Mouse (Mus musculus) mouse embryonic stem cell (cell line): ENCODE results near the gene Itga10.
"Not testable (repeated sequence)": the region's sequence is repeated elsewhere in the genome, so short reads cannot be mapped to it uniquely, and the experiment has no call there.

Experiments
- in situ Hi-C, 2 experiments: fragments of 300-500 bp; cut with MboI; formaldehyde crosslinking; loops; 1 replicate in 1 of 2; 3 replicates in 1 of 2; pipeline ENCODE4 v1.14.3; 2019 to 2020; ENCODE audit warnings: low sequenced_read_pairs in 2 of 2, low pct_unique_long_range_greater_than_20kb in 1 of 2, mixed read lengths in 1 of 2; ENCODE audit not compliant: unreplicated experiment in 1 of 2

Itga10 gene

DNA sequence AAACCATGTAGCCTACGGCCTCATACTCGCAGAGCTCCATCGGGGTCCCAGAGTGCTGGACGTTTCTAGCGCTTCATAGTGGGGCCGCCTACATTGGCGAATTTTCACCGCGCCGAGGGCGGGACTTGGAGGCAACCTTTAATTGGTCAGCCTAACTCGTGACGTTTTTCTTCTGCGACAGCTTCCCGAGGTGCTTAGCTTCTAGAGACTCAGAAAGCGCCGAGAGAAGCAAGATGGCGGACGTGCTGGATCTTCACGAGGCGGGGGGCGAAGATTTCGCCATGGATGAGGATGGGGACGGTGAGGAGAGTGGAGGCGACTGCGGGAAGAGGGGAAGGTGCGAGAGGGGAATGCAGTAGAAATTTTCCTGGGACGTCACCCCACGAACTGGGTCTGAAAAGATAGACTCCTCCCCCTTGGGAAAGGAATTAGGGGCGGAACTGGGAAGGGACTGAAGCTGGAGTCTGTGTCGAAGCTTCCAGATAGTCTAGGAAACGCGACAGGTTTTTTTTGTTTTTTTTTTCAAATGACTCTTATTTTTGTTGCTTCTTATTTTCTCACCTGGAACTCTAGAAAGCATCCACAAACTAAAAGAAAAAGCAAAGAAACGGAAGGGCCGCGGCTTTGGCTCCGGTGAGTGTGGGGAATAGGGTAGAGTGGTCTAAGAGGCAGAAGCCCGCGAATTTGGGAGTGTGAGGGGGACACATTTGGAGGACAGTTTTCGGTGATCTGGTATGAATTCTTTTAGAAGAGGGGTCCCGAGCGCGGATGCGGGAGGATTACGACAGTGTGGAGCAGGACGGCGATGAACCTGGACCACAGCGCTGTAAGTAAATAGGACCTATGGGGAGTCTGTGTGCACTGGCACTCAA, 15.4 kb upstream of the Itga10 start, which contains the start of gene Rbm8a:
Gene Rbm8a (plus strand): TSS at position 205 of the 872 bp plus-strand sequence.
- in situ Hi-C loops, result loop anchor here in 1 of 2 experiments (10.0 kb wide), 1 partner anchor 85 kb away; no protein-coding TSS in a partner anchor

DNA sequence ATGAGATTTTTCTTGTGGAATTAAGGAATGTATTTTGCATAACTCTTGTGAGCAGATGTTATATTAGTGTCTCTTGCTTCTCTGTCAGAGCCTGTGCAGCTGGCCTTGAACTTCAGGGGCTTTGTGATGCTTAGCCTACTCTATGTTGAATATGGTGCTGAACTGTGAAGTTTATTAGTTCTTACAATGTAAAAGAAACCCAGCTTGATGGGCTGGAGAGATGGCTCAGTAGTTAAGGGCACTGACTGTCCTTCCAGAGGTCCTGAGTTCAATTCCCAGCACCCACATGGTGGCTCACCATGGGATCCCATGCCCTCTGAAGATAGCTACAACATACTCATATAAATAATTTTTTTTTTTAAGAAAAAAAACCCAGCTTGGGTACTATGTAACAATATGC, 13.3 kb upstream of the Itga10 start:
- in situ Hi-C loops, result loop anchor here in 1 of 2 experiments (10.0 kb wide), 1 partner anchor 87 kb away; no protein-coding TSS in a partner anchor

DNA sequence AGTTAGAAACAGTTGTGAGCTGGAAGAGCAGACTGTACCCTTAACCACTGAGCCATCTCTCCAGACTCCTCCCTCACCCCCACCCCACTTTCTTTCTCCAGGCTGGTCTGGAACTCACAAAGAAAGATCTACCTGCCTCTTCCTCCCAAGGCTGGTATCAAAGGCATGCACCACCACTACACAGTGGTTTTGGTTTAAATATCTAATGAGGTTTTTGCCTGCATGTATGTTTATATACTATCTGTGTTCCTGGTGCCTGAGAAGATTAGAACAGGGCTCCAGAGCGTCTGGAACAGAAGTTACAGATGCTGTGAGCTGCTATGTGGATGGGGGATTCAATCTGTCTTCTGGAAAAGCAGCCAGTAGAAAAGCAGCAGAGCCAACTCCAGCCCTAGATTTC, 11.4 kb upstream of the Itga10 start:
- in situ Hi-C loops, result loop anchor here in 1 of 2 experiments (10.0 kb wide), 1 partner anchor 89 kb away; no protein-coding TSS in a partner anchor

DNA sequence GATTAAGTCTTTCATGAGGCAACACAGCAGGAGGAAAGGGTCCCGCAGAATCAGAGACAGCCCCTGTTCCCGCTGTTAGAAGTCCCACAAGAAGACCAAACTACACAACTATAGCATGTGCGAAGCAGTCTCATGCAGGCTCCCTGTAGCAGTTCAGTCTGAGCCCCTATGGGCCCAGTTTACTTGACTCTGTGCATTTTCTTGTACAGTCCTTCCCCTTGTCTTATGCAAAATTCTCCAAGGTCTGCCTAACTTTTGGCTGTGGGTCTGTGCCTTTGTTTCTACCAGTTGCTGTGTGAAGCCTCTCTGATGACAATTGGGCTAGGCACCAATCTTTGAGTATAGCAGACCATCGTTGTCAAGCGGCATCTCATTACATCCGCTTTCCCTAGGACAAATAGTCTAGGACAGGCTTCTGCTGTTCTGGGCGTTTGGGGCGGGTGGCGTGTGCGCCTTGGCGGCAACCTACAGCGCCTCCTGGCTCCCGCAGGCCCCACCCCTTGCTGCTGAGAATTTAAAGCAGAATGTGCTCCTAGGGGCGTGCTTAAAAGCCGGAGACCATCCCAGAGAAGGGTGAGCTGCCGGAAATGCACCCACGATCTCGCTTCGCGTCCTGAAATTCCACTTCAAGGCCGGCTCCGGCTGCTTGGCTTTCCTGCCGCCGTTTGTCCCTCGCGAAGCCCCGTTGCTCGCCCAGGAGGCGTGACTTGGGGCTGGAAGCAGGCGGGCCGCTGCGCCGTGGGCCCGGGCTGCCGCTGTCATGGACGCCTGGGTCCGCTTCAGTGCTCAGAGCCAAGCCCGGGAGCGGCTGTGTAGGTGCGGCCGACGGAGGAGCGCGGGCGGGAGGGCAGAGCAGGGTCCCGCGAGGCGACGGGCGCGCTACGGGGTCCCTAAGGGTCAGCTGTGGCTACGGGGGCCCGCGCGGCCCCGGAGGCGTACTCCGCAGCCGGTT, 10.2 kb upstream of the Itga10 start, which contains the start of the genes Pex11b and Gm42957:
Gene Pex11b (plus strand): TSS at position 449 of the 952 bp plus-strand sequence.
Gene Gm42957 (plus strand): TSS at position 547 of the 952 bp plus-strand sequence.
- in situ Hi-C loops, result loop anchor here in 1 of 2 experiments (10.0 kb wide), 1 partner anchor 90 kb away; no protein-coding TSS in a partner anchor

DNA sequence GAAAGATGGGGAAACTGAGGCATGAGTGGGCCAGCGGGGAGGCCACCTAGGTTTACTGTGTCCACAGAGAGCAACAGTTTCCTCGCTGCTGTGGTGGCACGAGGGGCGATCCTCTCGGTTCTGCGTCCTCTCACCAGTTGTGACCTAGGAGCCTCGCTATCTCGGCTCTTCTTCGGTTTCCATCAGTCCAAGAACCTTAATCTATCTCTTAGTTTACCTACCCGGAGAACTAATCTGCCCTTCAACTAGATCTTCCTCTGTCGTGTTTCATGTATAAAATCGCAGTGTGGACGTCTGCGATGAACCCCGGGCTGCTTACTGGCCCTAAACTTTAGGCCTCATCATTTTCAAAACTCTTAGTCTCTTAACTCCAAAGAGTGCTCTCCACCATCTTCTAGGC, 9.5 kb upstream of the Itga10 start:
- in situ Hi-C loops, result loop anchor here in 1 of 2 experiments (10.0 kb wide), 1 partner anchor 91 kb away; no protein-coding TSS in a partner anchor

DNA sequence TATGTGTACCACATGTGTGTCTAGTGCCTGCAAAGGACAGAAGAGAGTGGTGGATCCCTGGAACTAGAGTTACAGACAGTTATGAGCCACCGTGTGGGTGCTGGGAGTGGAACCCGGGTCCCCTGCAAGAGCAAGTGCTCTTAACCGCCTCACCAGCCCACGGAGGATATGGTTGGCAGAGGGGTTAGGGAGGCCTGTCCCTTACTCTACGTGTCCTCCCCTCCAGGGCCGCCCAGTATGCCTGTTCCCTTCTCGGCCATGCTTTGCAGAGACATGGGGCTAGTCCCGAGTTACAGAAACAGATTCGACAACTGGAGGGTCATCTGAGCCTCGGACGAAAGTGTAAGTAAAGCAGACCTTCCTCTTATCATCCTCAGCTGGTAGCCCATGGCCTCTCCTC, 8.9 kb upstream of the Itga10 start:
- in situ Hi-C loops, result loop anchor here in 1 of 2 experiments (10.0 kb wide), 1 partner anchor 92 kb away; no protein-coding TSS in a partner anchor

DNA sequence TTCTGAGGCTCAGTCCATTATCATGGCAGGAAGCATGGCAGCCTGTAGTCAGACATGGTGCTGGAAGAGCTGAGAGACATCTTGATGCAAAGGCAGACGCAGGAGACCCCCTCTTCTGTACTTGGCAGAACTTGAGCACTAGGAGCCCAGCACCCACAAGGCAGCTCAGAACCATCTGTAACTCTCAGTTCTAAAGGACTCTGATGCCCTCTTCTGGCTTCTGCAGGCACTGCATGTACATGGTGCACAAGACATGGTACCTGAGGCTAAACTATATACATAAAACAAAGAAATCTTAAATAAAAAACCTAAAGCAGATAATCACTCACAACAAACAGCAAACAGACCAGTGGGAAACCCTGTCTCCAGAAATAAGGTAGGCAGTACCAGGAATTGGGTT, 6.2 kb upstream of the Itga10 start:
- in situ Hi-C loops, result loop anchor here in 1 of 2 experiments (10.0 kb wide), 1 partner anchor 94 kb away; no protein-coding TSS in a partner anchor

DNA sequence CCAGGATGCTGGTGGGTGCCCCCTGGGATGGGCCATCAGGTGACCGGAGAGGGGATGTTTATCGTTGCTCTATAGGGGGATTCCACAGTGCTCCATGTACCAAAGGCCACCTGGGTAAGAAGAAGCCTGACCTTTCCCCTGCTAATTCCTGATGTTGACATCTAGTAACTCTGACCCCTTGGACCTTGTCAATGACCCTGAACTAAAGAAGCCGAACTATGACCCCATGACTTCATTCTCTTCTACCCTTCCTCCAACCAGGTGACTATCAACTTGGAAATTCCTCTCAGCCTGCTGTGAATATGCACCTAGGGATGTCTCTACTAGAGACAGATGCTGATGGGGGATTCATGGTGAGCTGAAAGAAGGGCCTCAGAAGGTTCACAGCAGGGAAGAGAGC, 2.0 kb downstream of the Itga10 start:
- in situ Hi-C loops, result loop anchor here in 1 of 2 experiments (10.0 kb wide), 1 partner anchor 63 kb away; no protein-coding TSS in a partner anchor

DNA sequence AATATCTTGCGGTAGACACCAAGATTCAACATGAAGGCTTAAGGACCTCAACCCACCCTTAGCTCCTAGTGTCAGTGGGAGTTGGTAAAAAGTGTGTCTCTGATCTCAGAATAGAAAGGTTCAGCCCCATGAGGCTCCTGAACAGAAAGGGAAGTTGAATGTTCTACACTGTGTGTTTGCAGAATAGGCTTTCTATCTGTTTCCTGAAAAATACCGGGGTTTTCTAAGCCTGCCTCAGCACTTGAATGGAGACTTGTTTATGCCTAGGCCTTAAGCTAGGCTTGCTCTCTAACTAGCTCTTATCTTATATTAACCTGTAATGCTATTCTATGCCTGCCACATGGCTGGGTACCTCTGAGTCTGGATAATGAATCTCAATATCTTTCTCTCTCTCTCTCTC, 15.5 kb downstream of the Itga10 start:
- in situ Hi-C loops, result loop anchor here (5.0 kb wide), 1 partner anchor 41 kb away; no protein-coding TSS in a partner anchor

DNA sequence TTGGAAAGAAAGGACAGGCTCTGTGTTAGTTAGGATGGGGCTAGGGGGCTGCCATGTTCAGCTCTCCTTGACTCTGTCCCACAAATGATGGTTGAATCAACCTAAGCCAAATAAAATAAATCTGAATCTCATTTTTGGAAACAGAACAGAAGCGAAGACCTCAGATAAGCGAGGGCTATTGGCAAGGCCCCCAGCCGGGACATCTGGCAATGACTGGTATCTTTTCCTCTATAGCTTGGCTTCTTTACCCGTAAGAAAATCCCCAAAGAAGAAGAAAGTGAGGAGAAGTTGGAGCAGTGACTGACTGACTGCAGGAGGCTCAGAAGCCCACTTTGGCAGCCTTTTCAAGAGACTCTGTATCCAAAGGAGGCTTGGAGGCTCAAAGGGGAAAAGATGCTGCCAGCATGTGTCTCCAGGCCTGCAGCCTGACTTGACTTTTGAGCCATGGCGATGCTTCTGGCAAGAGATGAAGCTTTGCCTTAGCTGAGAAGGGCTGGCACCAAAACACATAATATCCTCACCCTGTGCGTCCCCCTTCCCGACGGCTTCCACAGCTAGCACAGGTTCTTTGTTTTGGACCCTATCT, 17.4 kb downstream of the Itga10 start:
- in situ Hi-C loops, result loop anchor here (5.0 kb wide), 1 partner anchor 39 kb away; no protein-coding TSS in a partner anchor

DNA sequence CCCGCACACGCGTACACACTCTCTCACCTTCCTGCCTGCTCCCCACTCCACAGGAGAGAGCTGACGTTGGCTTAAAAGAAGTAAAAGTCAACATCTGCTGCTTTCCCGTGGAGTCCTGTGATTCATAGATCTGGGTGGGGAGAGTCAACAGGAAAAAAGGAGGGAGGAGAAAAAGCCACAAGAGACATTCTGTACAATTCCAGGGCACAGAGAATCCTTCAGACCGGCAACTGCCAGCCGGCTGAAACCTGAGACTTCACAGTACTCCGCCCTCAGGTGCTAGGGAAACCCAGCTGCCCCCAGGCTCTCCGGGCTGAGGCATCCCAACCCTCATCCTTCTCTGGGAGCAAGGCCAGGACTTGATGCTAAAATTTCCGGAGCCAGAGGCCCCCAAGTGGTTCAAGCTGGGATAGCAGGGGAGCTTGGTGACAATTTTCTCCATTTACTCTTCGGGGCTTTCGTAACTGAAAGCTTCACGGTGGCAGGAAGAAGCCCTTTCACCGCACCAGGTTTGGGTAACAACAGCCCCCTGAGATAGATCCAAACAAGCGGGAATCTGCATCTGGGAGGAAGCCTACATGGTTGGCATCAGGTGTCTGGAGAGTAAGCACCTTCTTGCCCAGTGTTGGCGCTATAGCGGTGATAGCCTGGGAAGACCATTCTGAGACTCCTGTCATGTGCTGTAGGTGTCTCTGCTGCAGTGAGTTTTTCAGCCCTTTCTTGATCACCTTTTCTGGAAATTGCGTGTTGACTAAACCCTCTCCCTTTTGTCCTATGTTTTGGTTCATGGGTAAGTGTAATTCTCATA, 18.3 kb downstream of the Itga10 start:
- in situ Hi-C loops, result loop anchor here (5.0 kb wide), 1 partner anchor 39 kb away; no protein-coding TSS in a partner anchor

DNA sequence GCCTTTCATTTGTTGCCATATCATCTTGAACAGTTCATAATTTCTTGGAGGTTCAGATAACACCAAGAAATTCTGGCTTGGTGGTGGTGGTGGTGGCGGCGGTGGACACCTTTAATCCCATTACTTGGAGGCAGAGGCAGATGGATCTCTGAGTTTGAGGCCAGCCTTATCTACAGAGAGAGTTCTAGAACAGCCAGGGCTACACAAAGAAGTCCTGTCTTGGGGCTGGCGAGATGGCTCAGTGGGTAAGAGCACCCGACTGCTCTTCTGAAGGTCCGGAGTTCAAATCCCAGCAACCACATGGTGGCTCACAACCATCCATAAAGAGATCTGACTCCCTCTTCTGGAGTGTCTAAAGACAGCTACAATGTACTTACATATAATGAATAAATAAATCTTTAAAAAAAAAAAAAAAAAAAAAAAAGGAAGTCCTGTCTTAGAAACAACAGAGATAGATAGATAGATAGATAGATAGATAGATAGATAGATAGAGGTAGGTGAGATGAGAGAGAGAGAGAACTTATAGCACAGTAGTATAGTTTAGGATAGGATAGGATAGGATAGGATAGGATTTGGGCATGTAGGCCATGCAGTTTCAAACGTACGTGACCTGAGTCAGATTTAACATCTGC, 20.5 kb downstream of the Itga10 start:
- in situ Hi-C loops, result not testable (repeated sequence)

DNA sequence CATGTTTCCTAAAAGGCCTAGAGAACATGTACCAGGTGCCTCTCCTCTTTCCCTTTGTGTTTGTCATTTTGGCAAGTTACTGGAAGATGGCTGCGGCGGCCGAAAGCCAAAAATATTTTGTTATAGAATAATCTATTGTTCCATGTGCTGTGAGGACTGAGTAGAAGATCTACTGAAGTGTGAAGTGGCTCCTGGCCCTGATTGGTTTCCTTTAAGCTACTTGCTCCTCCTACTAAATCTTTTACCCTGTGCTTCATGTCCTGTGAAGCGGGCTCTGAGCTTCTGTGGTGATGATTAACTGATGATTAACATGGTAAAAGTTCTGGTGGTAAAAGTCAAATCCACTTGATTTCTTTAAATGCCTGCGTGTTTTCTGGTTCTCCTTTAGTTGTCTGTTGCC, 21.5 kb downstream of the Itga10 start:
- in situ Hi-C loops, result no loop called here

DNA sequence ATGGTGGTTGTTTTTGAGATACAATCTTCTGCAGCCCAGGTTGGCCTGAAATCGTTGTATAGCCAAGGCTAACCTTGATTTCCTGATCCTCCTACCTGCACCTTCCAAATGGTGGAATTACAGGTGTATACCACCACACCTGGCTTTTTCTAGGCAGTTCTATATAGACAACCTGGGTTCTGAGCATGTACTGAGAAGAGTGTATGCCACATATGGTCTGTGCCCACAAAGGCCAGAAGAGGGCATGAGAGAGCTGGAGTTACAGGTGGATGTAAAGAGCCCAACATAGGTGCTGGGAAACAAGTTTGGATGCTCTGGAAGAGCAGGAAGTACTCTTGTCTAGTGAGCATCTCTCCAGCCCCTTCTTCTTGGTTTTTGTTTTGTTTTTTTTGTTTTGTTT, 21.9 kb downstream of the Itga10 start:
- in situ Hi-C loops, result no loop called here

DNA sequence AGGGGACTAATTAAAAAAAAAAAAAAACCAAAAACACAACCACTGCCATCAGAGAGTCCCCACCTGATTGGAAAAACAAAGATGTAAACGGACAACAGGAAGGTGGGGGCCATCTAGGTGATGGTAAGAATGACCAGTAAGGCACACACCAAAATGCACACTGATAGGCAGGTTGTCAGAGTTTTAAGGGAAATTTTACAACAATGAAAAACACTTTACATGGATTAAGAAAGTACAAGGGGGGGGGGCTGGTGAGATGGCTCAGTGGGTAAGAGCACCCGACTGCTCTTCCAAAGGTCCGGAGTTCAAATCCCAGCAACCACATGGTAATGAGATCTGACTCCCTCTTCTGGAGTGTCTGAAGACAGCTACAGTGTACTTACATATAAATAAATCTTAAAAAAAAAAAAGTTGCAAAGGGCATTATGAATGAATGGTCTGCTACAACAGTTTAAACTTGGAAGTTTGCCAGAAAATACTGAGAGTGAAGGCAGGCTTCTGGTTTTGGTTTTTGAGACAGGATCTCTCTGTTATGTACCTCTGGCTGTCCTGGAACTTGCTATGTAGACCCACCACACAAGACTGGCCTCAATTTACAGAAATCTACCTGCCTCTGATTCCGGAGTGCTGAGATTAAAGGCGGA, 23.2 kb downstream of the Itga10 start:
- in situ Hi-C loops, result no loop called here

DNA sequence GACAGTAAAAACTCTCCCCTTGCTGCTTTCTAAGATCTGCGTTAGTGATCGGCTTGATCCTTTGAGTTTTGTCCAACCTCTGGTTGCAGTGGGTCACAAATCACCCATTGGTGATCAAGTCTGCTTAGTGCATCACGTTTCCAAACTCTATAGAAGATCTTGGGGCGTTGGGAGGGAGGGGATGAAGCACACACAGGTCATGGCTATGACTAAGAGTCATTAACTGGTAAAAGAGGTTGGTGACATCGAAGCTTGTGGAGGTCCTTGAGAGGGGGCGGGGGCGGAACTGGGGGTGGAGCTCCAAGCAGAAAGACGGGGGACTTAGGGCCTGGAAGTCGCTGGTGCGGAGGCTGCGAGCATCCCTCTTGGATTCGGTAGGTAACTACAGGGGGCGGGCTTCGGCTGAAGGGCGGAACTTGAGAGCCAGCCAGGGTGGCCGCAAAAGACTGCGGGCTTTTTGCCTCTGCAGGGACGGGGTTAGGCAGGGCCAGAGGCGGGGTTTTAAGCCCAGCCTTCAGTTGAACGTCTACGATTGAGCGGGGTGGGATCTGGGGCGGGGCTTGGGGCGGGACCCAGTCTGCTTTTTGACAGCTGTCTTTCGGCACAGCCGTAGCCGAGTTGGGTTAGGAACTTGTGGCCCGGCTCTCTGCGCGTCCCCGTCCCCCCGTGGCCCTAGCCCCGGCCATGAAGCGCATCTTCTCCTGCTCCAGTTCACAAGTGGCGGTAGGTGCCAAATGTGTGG, 24.5 kb downstream of the Itga10 start, which contains the start of gene Ankrd35:
Gene Ankrd35 (plus strand): TSS at position 405 of the 742 bp plus-strand sequence.
- in situ Hi-C loops, result no loop called here
